Mouse (Mus musculus): ENCODE results near the gene P4hb.

GRCm38 (mm10) chr11:120616617-120617294 lies 43.7 kb upstream of the P4hb start:
- TF ChIP-seq POLR2A (IDR thresholded peaks at IDR 0.05; ENCODE audit: insufficient read length, low read depth) (no peak), MAX (IDR thresholded peaks at IDR 0.05; ENCODE audit: low read depth) (no peak), USF1 (IDR thresholded peaks at IDR 0.05; ENCODE audit: low read depth) (no peak), E2F4 (IDR thresholded peaks at IDR 0.05; ENCODE audit: insufficient read depth) (no peak), REST (IDR thresholded peaks at IDR 0.05; ENCODE audit: insufficient read depth, insufficient read length) (no peak), MYOG (IDR thresholded peaks at IDR 0.05; ENCODE audit: control insufficient read depth in 1 of 3, insufficient read depth in 1 of 3, insufficient read length in 2 of 3, low read depth in 2 of 3) (no peak)
